In genomic region chr12:18609835-18610234, GRCm38 (mm10) we compare ENCODE assay signal across 8 mouse cellular contexts.
DNase-seq lines count a peak whose midpoint lies in the region; ATAC-seq and TF ChIP-seq lines count a peak whose summit lies in the region.

No protein-coding gene starts in this region.

- no peaks in the 10 kb centered on the region for H3K4me1 ChIP-seq in ES-Bruce4 (ENCODE audit: control insufficient read depth, insufficient read depth, low read length)
- no peaks in the 10 kb centered on the region for H3K4me1 ChIP-seq in hindbrain, embryonic 15.5 days (replicated peaks)

- ATAC-seq in hindbrain, embryonic 15.5 days (ENCODE audit: low FRiP score, low read depth), result peak; percentile 96

- DNase-seq in c-Kit-positive CD71-positive TER-119-negative erythroid progenitor cells, embryonic 14.5 days (ENCODE audit: low read depth), result peak; percentile 0
- DNase-seq in gastrocnemius, postnatal 10 days, result peak; percentile 60
- peak; percentile 35 to 45 for DNase-seq in layer of hippocampus, postnatal 36 days
- DNase-seq in lung, postnatal 36 days, result peak; percentile 67
- DNase-seq in retina, postnatal 1 day, result peak; percentile 83
- peak; percentile 82 for DNase-seq in thymus, postnatal 4 days

- no peak for TF ChIP-seq CTCF in ES-Bruce4 (IDR thresholded peaks at IDR 0.05; ENCODE audit: low read depth, low read length)

- WGBS in hindbrain, embryonic 15.5 days, result 0% methylated on average over 36 of the region's 38 CpGs

- H3K27ac ChIP-seq in ES-Bruce4 (ENCODE audit: insufficient read depth, low read length), result no peak overlapping the region
- H3K27ac ChIP-seq in hindbrain, embryonic 15.5 days (replicated peaks), result peak overlapping the region; percentile 52; the same call in 1 of the 2 replicates

- no peaks in the 10 kb centered on the region for H3K27me3 ChIP-seq in ES-Bruce4 (ENCODE audit: control insufficient read depth, insufficient read depth, low read length, poor library complexity, severe bottlenecking)
- H3K27me3 ChIP-seq in hindbrain, embryonic 15.5 days, result no peaks in the 10 kb centered on the region

- TF ChIP-seq POLR2A in ES-Bruce4 (IDR thresholded peaks at IDR 0.05; ENCODE audit: insufficient read depth, low read length), result no peak

- peak overlapping the region; percentile 64 for H3K4me2 ChIP-seq in hindbrain, embryonic 15.5 days

- no peaks in the 10 kb centered on the region for H3K9me3 ChIP-seq in ES-Bruce4 (replicated peaks; ENCODE audit: control insufficient read depth, insufficient read depth, low read length, poor library complexity, severe bottlenecking)
- no peaks in the 10 kb centered on the region for H3K9me3 ChIP-seq in hindbrain, embryonic 15.5 days

- peak overlapping the region; percentile 86 for H3K9ac ChIP-seq in ES-Bruce4 (ENCODE audit: low read depth, poor library complexity, severe bottlenecking)
- H3K9ac ChIP-seq in hindbrain, embryonic 15.5 days, result peak overlapping the region; percentile 60

- H3K36me3 ChIP-seq in ES-Bruce4 (ENCODE audit: control insufficient read depth, insufficient read depth, low read length, poor library complexity, severe bottlenecking), result no peaks in the 10 kb centered on the region
- no peaks in the 10 kb centered on the region for H3K36me3 ChIP-seq in hindbrain, embryonic 15.5 days

- peak overlapping the region; percentile 84 for H3K4me3 ChIP-seq in ES-Bruce4 (ENCODE audit: low read depth, low read length)
- H3K4me3 ChIP-seq in hindbrain, embryonic 15.5 days, result peak overlapping the region; percentile 74

- no peak for TF ChIP-seq EP300 in ES-Bruce4 (IDR thresholded peaks at IDR 0.05; ENCODE audit: insufficient read depth, low read depth, low read length)

Comparison
In these comparisons a context has a peak if more than half of its experiments do, and no peak if none do; other contexts are left out.
1. DNase-seq: peak in every context shown above with its lines; median percentile 83 in retina, postnatal 1 day; 82 in thymus, postnatal 4 days; 67 in lung, postnatal 36 days; 60 in gastrocnemius, postnatal 10 days; 40 in layer of hippocampus, postnatal 36 days; 0 in c-Kit-positive CD71-positive TER-119-negative erythroid progenitor cells, embryonic 14.5 days.